Mouse (Mus musculus): Measurements from ENCODE around the gene Asgr1. TPM values are rescaled to one million over a fixed set of nuclear protein-coding genes. Genes with fewer than 3 reads are reported as not detected.
"Not testable (repeated sequence)": the region's sequence is repeated elsewhere in the genome, so short reads cannot be mapped to it uniquely, and the experiment has no call there.

The Asgr1 gene
- total RNA-seq (2014; fragmentation: Nextera tagmentation): not detected in 2 replicates
- total RNA-seq (2017): not detected in 2 replicates

DNA sequence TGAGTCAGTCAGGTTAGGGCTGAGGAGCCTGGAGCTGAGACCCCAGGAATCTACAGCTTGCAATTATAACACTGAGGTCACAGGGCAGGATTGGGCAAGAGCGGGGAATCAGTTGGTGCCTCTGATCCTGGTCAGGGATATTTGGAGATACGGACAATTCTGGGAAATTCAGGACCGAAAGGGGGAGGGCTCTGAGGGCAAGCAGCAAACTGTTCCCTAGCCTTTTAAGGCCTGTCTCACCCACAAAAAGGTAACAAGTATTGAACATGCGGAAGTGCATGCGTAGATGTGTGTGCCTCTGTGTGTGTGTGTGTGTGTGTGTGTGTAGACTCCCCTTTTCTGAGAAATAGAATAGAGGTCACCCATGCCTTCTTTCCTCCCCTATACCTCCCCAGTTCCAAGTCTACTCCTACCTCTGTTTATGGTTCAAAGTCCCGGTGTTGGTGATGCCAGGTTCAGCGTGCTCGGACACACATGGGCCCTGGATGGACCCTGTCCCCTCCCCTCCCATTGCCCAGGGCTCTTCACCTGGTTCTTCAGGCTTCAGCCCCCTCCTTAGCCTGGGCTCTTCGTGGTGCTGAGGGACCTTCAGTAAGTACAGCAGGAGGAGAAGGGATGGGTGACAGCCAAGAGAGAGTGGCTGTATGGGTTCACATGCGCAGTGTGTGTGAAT, at the start of gene Asgr1:
Gene Asgr1, plus strand, starts transcription at position 188 of the 673 bp plus-strand sequence.
- no peak for ATAC-seq (replicated peaks; ENCODE audit: low FRiP score, low TSS enrichment, poor library complexity, severe bottlenecking)

DNA sequence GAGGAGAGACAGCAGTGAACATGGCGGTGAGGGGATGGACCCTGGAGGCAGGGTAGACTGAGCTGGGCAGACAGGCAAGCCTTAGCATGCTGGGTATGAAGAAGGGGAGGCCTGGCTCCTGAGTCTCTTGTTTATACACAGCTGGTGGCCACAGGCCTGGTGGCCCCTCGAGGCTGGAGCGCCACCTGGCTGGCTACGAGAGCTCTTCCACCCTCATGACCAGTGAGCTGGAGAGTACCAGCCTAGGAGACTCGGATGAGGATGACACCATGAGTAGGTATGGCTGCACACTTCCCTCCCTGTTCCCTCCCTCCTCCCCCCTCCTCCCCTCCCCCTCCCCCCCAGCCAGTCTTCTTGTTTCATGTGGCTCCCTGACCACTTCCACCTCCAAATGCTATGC, 48.4 kb upstream of the Asgr1 start:
- peak; percentile 53; the same call in 1 of the 2 replicates for ATAC-seq (replicated peaks; ENCODE audit: low FRiP score, low TSS enrichment, poor library complexity, severe bottlenecking)

DNA sequence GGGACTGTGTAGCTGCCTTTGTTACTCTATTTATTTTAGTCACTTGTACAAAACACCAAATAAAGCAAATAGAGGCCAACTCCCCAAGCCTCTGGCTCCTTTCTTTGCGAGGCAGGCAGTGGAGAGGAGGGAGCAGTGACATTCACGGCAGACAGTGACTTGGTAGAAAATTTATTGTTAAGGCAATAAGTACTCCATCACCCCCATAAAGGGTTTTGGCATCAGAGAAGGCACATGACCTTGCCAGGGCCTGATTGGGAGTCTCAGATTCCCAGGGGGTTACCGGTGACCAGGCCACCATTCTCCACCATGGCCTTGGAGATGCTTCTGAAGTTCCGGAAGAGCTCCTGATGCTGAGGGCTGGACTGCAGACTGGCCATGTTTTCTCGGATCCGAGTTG, 43.9 kb upstream of the Asgr1 start:
- ATAC-seq (replicated peaks; ENCODE audit: low FRiP score, low TSS enrichment, poor library complexity, severe bottlenecking): no peak

DNA sequence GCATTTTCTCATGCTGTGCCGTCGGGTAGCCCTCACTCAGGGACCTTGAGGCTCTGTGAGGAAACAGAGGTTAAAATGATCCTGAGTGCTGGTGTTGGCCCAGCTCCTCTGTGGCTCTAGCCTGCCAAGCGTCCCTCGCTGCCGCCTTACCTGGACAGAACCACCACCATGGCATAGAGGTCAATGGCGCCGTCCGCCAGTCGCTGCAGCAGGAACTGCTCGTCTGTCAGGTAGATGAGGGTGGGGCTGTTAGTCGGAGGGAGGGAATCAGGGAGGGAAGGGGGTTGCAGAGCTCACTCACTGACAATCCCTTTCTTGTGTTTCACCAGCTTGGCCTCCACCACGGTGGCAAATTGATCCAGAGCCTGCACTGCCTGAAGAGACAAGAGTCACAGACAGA, 43.3 kb upstream of the Asgr1 start:
- no peak for ATAC-seq (replicated peaks; ENCODE audit: low FRiP score, low TSS enrichment, poor library complexity, severe bottlenecking)

DNA sequence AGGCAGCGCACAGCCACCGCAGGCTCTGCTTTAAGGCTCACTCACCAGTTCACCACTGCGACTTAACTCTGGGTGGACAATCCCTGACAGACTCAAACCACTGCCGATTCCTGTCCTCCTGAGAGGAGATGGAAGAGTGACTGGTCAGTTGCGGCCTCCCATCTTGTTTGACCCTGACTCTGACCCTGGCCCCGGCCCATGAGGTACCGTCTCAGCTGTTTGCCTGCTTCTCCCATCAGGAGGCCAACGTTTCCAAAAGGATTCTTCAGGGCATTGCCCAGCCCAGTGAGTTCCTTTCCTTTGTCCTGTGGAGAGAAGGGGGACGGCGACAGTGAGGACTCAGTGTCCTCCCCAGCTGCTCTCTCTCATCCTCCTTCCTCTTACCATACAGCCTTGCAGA, 42.9 kb upstream of the Asgr1 start:
- no peak for ATAC-seq (replicated peaks; ENCODE audit: low FRiP score, low TSS enrichment, poor library complexity, severe bottlenecking)

DNA sequence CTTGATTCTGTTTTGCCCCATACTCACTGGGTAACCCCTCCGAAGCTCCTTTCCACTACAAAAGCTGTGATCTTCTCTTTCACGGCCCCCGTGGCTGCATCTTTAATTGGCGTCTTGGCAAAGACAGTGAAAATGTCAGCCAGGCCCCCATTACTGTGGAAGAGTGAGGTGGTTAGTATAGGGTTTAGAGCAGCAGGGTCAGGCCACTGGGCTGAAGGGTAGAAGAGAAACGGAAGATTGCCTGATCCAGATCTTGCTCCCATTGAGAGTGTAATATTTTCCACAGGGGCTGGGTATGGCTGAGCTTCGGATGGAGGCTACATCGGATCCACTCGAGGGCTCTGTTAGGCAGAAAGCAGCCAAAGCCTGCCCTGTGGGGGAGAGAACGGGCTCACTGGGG, 41.0 kb upstream of the Asgr1 start:
- ATAC-seq (replicated peaks; ENCODE audit: low FRiP score, low TSS enrichment, poor library complexity, severe bottlenecking): no peak

DNA sequence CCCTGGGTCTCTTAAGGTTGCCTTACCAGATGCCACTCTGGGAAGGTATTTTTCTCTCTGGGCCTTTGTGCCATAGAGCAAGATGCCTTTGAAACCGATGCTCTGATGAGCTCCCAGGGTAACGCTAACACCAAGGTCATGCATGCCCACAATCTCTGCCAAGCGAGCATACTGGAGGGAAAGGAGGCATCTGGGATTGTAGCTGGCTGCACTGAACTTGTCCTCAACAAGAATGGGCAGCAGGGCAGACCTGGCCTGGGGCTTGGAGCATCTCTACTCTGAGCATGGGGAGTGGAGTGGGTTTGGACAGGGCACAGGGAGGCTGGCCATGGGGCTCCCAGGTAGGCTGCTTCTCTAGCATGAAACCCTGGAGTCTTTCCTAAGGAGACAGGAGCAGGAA, 40.5 kb upstream of the Asgr1 start:
- no peak for ATAC-seq (replicated peaks; ENCODE audit: low FRiP score, low TSS enrichment, poor library complexity, severe bottlenecking)

DNA sequence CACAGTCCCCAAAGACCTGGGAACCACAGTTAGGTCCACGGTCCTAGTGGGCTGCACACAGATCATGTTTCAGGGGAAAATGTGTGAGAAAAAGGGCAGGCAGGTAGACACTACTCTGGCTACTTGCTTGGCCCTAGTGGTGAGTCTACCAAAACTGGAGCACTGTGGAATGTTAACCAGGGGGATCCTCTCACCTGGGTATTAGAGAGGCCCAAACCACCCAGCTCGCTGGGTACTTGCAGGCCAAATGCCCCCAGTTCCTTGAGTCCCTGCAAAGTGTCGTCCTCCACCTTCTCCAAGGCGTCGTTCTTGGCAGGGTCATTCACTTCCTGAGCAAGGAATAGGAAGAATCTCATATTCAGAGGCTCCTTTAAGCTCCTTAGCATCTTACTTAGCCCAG, 39.8 kb upstream of the Asgr1 start:
- no peak for ATAC-seq (replicated peaks; ENCODE audit: low FRiP score, low TSS enrichment, poor library complexity, severe bottlenecking)

DNA sequence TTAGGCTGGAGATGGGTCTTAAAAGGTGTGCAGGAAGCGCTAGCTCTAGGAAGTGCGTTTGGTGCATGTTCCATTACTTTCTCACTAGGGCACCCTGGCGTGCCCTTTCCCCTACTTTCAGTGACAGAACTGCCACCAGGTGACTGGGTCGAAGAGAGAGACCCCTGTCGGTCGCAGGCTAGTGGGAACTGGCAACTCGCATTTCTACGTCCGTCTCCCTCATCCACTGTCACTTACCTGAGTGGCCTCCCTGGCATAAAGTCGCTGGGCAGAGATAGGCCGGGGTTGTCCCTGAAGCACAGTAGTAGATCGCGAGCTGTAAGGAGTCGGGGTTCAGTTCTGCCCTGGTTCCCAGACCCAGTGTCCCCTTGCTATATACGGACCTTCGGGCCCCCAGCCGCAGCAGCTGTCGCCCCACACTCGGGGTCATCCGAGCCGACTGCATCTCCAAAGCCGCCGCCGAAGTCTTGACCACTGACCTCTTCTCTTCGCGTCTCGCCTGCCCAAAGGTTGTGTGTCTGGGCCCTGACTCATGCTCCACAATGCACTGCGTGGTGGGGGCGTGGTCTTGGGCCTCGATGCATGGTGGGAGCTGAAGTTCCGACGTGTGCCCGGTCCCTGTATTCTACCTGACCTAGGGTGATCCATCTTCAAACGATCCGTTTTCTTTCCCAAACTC, 38.9 kb upstream of the Asgr1 start, which contains the start of gene Acadvl:
Gene Acadvl, minus strand, starts transcription at position 532 of the 679 bp plus-strand sequence.
- ATAC-seq (replicated peaks; ENCODE audit: low FRiP score, low TSS enrichment, poor library complexity, severe bottlenecking): peak; percentile 88

DNA sequence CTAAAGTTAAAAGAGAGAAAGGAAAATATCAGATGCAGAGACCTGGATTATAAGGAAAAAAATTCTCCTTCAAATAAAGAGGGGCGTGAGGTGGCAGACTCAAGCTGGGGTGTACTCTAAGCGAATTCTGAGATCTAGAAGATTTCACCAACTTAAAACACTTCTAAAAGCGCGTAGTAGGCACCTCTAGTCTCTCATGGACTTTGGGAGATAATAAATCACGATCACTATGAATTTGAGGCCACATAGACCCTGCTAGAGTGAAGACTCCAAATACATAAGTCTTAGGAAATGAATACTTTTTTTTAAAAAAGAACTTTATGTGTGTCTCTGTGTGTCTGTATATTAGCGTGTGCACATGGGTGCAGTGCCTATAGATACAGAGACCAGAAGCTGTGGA, 38.2 kb upstream of the Asgr1 start:
- ATAC-seq (replicated peaks; ENCODE audit: low FRiP score, low TSS enrichment, poor library complexity, severe bottlenecking): no peak

DNA sequence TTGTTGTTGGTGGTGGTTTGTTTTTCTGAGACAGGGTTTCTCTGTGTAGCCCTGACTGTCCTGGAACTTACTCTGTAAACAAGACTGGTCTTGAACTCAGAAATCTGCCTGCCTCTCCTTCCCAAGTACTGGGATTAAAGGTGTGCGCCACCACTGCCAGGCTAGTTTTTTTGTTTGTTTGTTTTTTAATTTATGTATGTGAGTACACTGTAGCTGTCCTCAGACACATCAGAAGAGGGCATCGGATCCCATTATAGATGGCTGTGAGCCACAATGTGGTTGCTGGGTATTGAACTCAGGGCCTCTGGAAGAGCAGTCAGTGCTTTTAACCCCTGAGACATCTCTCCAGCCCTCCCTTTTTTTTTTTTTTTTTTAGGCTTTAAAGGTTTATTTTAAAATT, 37.7 kb upstream of the Asgr1 start:
- ATAC-seq (replicated peaks; ENCODE audit: low FRiP score, low TSS enrichment, poor library complexity, severe bottlenecking): not testable (repeated sequence)

DNA sequence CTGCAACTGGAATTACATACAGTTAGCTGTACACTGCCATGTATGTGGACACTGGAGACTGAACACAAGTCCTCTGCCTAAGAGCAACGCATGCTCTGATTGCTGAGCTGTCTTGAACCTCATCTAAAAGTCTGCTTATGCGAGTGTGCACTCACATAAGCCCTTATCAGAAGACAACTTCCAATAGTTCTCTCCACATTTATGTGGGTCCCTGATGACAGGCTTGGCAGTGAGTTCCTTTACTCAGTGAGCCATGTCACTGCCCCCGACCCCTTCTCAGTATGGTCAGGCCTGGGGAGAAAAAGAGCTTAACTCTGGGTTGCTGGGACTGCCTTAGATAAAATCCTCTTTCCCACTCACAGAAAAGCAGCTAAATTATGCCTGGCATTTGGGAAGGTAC, 37.2 kb upstream of the Asgr1 start, which contains the start of gene Dlg4:
Gene Dlg4, plus strand, starts transcription at position 274 of the 400 bp plus-strand sequence.
- ATAC-seq (replicated peaks; ENCODE audit: low FRiP score, low TSS enrichment, poor library complexity, severe bottlenecking): no peak

DNA sequence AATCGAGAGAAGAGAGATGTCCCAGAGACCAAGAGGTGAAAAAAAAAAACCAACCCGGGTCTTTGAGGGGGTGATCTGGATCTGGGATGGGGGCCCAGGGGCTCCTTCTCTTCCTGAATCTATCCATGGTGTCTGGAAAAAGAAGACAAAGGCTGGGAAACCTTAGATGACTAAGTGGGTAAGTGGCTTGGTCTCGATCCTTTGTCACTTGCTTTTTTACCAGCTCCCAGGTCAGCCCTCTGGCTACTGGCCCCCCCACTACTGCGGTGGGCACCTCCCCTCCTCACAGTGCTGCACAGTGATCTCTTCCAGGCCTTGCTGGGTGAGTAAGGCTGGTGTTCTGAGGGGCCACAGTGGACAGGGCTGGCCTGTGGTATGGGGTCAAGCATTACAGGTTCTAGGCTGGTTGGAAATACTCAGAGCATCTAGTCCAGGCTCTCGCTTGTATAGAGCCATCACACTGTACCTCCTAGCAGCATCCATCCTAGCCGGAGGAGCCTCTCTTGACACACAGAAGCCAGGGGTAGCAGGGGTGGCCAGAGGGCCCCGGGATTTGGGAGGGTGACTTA, 36.6 kb upstream of the Asgr1 start:
- ATAC-seq (replicated peaks; ENCODE audit: low FRiP score, low TSS enrichment, poor library complexity, severe bottlenecking): no peak

DNA sequence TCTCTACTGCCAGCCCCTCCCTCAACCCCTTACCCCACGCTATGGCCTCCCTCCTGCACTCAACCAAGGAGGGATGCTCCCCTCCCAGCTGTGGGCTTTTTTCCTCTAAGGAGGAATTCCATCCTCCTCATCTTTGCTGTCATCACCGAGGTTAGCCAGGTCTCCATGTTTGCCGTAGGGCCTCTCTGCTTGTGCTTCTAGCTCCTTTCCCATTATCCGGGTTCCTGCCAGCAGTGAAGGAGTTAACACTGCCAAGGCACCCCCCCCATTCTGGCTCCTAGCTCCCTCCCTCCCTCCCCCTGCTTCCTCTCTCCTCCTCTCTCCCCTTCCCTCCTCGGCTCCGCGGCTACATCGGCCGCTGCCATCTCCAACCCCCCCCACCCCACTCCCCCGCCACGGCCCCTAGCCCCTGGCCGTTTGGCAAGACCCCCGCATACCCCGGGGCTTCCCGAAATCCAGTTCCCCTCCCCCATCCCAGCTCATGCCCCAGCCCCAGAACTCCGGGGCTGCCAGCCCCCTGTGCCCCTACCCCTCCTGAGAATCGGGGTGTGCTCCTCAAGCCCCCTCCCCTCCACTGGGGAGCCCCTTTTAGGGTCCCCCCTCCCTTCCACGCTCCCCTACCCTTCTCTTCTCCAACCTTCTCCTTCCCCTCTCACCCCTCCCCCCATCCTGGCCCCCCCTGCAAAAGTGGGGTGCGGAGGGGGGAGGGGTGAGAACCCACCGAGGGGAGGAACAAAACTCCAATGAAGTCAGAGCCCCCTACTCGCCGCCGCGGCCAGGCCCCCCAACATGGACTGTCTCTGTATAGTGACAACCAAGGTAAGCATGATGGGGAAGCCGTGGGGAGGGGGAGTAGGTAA, 35.5 kb upstream of the Asgr1 start:
- ATAC-seq (replicated peaks; ENCODE audit: low FRiP score, low TSS enrichment, poor library complexity, severe bottlenecking): no peak

DNA sequence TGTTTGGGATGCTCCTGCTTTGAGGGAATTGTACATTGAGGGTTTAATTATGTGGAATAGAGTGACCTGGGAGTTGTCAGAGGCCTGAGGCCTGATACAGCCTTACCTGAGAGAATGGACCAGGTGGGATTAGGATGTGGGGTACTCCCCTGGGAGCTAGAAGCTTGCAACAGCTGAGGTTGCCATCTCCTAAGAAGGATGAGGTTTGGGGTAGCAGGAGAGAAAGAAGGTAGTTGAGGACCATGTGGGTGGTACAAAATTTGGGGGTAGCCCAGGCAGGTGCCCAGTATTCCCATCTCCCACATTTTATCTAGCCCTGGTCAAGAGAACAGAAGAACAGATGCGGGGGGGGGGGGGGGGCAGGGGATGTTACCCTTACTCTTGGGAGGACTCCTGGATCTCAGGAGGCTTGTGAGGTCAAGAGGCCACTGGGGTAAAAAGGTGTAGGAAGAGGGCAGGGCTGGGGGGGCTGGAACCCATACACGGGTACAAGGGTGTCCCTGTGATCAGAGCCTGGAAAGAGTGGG, 34.3 kb upstream of the Asgr1 start:
- ATAC-seq (replicated peaks; ENCODE audit: low FRiP score, low TSS enrichment, poor library complexity, severe bottlenecking): no peak

DNA sequence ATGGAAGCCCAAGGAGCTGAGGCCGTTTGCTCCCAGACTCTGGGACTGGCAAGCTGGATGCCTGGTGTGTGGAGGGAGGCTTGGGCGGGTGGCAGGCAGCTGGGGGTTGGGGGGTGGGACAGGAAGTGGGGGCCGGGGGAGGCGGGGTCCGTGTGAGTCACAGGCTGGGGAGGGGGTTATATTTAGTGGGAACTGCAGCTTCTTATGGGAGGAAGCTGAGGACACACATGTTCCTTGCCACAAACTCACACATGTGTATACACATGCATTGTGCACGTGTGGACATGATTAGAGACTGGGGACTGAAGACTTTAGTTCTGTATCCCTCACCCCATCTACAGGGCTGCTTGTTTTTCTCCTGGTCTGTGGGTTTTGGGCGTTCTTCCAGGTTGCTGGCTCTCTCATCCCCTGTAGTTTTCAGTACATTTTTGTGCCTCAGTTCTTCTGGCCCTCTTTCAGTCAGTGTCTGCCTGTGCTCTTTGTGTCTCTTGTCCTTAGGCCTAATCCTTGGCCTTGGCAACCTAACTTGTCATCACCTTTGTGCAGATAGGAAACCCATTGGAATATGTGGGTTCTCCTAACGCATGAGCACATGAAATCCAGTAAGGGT, 33.8 kb upstream of the Asgr1 start:
- no peak for ATAC-seq (replicated peaks; ENCODE audit: low FRiP score, low TSS enrichment, poor library complexity, severe bottlenecking)

DNA sequence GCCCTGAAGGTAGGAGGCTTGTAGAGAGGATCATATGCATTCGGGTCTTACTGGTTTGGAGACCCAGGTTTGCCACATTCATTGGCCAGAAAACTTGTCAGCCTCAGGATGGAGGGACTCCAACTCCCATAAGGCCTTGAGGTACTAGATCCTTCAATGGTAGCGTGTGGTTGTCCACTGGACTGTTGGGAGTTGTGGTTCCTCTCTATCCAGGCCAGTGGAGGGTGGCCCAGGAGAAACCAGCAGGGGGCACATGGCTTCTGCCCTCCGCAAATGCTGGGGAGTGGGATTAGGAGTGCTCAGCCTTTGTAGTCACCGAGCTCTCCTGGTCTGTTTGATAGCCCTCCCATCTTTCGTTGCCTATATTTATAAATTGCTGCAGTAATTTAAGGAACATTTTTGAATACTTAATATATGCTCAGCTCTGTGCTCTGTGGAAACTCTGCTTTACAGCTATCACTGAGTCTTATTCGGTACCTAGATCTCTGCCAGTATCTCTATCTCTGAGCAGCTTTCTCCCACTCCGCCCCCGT, 33.1 kb upstream of the Asgr1 start:
- ATAC-seq (replicated peaks; ENCODE audit: low FRiP score, low TSS enrichment, poor library complexity, severe bottlenecking): peak; percentile 66

DNA sequence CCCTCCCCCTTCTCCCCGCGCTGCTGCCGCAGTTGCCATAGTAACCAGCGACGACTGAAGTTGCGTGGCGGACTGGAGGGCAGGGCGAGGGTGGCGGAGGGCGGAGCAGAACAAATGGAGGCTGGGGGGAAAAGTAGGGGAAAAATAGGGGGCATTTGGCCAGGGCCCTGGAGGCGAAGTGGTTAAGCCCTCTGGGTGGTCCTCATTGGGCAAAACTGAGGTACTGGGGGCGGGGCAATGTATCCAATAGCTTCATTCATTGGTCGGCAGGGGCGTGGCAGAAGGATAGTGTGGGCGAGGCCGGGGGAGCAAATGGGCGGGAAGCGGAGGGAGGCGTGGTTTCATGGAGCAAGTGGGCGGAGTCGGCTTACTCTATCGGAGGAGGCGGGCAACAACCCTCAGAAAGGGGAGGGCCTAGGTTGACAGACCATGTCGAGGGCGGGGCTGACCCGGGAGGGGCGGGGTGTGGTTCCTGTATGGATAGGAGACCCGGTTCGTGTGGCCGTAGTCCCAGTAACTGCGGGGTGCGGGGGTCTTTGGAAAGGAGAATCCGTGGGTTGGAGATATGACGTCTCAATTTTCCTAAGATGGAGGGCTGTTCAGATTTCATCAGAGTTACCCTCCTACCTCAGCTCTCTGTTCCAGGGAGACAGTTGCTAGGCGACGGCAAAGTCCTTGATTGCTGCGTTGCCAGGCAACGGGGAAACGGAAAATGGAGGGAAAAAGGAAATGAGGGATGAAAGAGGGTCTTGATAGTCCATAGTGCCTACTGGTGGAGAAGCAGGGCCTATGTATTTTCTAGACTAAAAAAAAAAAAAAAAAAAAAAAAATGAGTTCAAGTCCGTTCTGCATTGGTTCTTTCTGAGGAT, 32.4 kb upstream of the Asgr1 start:
- peak; percentile 85 for ATAC-seq (replicated peaks; ENCODE audit: low FRiP score, low TSS enrichment, poor library complexity, severe bottlenecking)

Data from megakaryocyte-erythroid progenitor cell, adult 5-6 weeks (primary cell).